Mouse (Mus musculus): ENCODE data around the gene Krt80.

DNA sequence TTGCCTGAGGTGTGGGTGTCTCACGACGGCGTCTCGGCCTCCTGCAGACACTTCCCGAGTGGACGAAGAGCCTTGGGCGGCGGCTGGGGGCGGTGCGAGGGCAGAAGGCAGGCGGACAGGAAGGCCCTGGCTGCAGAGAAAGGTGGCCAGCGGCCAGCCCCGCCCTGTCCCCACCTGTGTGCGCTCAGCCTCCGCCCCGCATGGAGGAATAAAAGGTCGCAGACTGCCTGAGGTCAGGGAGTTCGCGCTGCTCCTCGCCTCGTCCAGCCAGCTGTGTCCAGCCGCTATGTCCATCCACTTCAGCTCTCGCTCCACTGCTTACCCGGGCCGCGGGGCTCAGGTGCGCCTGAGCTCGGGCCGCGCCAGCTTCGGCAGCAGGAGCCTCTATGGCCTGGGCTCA, 42.2 kb upstream of the Krt80 start:
- TF ChIP-seq CTCF (IDR thresholded peaks at IDR 0.05) (no peak), EP300 (IDR thresholded peaks at IDR 0.05; ENCODE audit: insufficient read depth, low read depth, low read length) (no peak), POLR2A (IDR thresholded peaks at IDR 0.05; ENCODE audit: insufficient read depth, low read depth, low read length) (no peak)

All from heart, adult 2 months (tissue).